Mouse (Mus musculus) ES-CJ7 (cell line): ENCODE measurements at regions not wholly inside any gene's neighbourhood (a gene's known extent, or its start where the extent isn't known, plus 50 kb on each side); places are given as distances from the start of the nearest gene placed in this dataset.

Source experiments
- DNase-seq: peaks from one replicate; pipeline ENCODE4 v3.0.0; 2011; ENCODE audit warnings: low read depth, low spot score

DNA sequence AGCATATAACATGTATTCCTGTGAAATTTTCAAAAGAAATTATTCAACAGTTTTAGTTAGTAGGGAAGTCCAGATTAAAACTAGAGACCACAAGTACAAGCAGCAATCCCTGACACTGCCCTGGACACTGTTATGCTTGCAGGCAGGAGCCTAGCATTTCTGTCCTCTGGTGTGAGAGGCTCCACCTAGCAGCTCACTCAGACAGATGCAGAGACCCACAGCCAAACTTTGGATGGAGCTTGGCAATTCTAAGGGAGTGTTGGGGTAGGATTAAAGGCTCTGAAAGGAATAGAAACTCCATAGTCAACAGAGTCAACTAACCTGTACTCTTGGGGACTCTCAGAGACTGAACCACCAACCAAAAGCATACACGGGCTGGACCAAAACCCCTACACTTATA is 509.8 kb downstream of the Flrt2 start:
- no peak for DNase-seq

DNA sequence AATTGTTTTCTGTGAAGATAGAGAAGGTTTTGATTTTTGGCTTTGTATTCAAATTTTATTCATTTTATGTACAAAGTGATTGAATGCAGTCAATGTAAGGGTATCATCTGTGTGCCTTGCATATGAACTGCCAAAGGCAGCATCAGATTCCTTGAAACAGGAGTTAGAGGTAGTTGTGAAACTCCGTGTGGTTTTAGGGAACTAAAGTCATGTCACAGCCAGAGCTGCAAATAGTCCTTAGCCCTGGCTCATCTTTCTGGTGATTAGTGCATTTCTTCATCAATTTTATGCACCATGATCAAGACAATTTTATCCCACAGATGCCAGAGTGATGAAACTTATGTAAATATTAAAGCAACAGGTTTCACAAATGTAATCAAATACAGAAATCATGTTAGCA is 534.4 kb downstream of the Flrt2 start:
- DNase-seq: no peak

DNA sequence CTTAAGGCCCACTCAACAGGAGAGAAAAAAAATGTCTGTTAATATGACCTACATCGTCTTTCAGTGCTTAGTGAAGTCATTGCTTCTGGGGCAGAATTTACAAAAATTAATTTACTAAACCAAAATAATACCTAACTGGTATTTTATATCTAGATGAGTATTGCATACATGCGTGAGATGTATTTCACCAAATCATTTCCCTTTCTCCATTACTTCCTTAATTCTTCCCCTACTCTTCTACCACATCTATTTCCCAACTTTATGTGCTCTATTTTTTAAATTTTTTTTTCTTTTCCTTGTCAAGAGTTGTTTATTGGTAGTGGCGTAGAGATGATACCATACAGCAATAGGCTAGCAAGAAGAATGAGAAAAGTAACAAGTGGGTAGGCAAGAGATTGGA is 536.7 kb downstream of the Flrt2 start:
- no peak for DNase-seq

DNA sequence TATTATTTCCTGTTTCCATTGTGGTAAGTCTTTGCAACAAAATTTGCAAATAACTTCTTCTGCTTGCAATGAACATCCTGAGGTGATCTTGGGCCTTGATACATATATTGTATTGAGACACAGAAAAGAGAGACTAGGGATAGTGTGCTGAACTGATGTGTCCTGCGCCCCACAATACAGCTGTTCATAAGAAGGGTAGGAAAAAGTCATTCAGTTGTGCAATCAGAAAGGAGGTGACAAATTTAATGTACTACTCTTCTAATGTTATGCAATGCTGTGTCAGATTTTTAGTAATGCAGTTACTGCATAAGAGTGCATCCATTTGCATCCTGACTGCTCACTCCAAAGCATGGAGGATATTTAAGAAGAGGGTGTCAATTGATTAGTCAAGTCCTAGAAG is 543.5 kb downstream of the Flrt2 start:
- DNase-seq: no peak

GRCm38 (mm10) chr12:96235996-96236525 is 544.0 kb downstream of the Flrt2 start:
- DNase-seq: no peak

DNA sequence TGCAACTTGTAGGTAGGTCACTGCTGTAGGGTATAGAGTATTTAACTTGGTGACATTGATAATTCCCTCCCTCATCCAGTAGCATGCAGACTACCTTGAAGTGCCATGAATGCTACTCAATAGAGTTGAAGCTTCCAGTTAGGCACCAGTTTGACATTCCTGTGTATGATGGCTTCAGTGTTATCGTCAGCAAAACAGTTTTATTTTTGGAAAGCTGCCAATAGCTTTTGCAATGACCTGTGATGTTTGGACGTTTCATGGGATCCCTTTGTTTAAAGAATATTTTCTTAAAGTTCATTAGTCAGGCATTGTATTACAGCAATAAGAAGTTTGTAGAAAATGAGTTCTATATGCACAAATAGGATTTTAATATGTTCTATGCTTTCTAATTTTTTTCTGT is 547.6 kb downstream of the Flrt2 start:
- DNase-seq: no peak

DNA sequence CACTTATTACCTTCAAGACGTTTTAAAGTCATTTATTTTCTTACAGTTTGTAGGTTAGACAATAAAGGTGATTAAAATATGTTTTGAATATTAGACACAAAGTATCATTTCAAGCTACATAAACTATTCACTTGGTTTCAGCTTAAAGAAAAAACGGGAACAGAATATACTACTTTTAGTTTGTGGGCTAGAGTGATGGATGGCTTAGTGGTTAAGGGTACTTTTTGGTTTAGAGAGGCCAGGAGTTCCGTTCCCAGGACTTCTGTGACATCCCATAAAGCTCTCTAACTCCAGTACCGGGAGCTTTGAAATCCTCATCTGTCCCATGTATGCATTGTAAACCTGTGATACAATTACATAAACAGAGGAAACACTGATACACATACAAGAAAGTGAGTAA is 570.0 kb downstream of the Flrt2 start:
- DNase-seq: no peak

GRCm38 (mm10) chr12:96275894-96276293 is 583.9 kb downstream of the Flrt2 start:
- DNase-seq: no peak

GRCm38 (mm10) chr12:96311137-96311536 is 619.1 kb downstream of the Flrt2 start:
- peak; percentile 14 for DNase-seq

DNA sequence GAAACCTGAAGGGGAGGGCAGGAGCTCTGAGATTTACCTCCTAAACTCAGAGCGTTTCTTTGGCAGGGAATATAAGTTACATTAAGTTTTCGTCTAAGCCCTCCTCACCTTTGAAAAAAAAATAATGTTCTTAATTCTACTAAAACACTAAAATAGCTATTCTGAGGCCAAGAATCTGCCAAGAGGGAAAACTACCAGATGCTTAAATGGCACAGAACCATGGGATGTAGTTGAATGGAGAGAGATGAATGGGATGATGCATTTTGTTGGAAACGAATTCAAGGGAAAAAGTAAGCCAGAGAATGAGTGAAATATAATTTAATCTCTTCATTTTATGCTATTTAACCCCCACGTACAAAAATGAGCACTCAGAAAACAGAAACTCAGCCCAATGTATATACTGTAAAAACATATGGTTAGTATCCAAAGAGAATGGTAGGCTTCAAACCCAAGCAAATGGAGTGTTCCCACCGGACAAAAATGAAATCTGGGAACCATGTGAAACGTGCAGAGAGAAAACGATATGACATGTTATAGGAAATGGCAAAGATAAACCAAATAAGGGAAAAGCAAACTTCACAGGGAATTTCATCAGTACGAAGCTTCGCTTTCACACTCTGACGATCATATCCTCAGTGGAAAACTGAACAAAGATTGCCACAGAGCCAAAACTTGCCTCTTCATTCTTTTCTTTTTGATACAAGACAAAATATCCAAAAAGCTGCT is 631.2 kb downstream of the Flrt2 start:
- no peak for DNase-seq

DNA sequence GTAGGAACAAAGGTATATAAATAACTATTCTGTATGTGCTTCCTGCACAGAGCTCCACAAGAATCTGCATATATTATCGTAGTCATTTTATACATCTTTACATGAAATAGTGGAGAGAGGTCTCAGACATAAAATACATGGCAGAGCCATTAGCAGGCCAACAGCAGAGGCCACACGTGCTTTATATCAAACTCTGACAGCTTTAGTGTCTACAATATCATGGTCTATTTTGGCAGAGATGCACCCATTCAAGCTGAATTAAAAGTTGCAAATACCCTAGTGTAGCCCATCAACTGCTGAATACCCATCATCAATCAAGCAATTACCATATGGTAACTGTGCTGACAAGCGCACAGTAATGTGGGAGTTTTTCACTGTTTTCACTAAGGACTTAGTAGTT is 659.1 kb downstream of the Flrt2 start:
- DNase-seq: no peak

DNA sequence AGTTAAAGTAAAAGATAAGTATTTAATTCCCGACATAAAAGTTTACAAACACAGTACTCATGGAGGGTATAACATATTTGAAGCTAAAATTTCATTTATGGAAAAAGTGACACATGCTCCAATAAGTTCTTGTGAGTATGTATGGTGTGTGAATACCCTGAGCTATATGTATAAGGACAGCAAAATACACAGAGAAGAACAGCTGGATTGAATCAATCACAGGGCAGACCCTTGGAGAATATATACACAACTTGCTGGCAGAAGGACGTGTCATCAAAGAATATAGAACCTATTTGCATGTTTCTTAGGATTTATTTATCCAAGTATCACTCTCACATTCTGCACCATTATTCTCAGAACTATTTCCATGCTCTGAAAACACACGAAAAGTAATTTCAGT is 686.9 kb downstream of the Flrt2 start:
- no peak for DNase-seq

- DNase-seq: no peak
Measured at GRCm38 (mm10) chr12:96419104-96419503, 727.1 kb downstream of the Flrt2 start.

DNA sequence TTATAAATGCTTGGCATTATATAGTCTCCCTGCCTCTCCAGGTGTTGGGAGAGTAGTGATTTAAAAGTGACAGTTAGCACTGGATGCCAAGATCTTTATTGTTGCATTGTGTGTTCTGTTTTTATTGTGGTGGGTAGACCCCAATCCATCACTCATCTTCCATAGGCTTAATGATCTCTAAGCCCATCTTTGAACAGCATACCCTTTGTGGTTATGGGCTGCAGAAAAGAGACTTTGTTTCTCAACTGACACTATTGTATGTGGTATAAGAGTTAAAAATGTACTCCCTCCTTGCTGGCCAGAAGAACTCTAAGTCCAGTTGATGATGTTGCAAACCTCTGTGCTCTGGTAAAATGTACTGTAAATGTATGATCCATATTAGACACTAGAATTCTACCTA is 727.5 kb downstream of the Flrt2 start:
- DNase-seq: no peak

DNA sequence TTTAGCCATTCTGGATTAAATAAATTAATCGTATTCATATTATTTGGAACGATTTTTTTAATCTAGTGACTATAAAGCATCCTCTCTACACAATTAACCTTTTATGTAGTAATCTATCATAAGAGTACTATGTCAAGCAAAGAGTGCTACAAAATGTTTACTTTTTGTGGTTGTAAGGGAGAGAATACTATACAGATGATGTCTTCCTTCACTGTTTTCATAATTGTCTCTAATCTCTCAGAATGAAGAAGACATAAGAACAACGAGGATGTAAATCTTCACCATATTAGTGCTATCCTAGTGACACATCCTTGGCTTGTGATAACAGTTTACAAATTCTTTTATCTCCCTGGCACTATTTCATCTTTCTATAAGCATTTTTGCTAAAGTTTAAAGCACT is 735.6 kb downstream of the Flrt2 start:
- no peak for DNase-seq

DNA sequence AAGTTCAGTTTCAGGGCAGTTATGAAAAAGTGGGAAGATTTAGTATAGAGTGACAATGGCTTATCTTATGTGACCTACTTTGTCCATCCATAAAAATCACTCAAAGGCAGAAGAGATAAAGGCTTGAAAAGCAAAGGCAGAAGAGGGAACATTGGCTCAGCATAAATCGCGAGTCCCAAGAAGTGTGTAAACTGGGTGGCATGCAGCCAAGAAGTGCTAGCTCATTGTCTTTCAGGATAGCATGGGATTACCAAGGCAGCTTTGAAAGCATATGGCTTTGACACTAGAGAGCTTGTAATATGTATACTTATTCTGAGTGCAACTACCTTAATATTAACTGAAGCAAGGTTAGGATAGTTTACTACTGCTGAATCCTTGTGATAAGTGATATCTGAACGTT is 750.5 kb downstream of the Flrt2 start:
- DNase-seq: no peak

DNA sequence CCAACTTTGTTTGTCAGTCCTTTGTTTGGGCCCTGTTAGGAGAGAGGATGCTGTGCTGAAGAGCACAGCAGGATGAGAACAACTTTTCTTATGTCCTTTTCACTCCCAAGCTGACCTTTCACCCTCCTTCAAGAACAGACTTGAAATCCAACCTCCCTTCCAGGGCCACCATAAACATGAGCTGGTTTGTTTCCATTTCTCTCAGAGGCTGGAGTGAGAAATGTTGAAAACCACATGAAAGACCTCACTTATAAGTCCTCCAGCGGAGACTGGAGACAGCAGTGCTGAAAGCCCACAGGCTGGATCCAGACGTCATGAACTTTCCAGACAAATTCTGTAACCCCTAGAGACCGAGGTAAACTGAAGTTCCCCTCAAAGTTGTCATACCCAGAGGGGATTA is 761.3 kb downstream of the Flrt2 start:
- no peak for DNase-seq

GRCm38 (mm10) chr12:96476344-96476743 is 784.3 kb downstream of the Flrt2 start:
- DNase-seq: no peak

DNA sequence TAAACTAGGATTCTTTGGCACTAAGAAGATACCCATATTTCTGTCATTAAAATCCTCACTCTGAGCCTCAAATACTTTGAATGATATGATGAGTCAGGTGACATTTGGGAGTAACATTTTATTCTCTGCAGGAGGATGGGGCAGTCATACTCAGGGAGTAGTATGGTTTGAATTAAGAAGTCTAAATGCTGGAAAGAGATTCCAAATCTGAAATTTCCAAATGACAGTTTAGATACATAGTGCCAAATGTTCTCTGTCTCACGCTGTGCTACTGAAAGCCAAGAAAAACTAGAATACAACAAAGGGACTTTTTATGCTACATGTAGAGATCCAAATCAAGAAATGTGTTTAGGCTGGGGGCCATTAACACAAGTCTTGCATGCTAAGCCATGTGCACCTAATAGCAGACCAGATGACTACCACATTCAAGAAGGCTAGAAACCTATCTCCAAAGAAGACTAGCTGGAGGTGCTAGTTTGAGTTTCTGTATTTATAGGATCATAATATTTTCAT is 796.5 kb downstream of the Flrt2 start:
- DNase-seq: no peak

DNA sequence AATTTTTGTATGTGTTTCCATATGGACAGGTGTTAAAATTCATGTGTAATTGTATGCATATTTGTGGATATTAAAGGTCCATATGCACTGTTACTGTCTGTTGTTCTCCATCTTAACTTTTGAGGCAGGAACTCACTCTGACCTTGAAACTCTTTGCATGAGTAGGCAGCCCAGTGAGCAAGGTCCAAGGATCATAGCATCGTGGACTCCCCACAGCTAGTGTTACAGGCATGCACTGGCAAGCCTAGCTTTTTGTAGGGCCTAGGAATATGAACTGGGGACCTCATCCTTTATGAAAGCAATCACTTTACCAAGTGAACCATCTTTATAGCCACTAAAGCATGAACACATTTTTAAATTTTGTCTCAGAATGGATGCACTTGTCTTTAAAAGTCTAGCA is 817.6 kb downstream of the Flrt2 start:
- no peak for DNase-seq

GRCm38 (mm10) chr12:96558824-96559223 is 866.8 kb downstream of the Flrt2 start:
- no peak for DNase-seq

GRCm38 (mm10) chr12:96594845-96595244 is 902.8 kb downstream of the Flrt2 start:
- DNase-seq: no peak

- DNase-seq: no peak
Measured at GRCm38 (mm10) chr12:96615134-96615533, 923.1 kb downstream of the Flrt2 start.

DNA sequence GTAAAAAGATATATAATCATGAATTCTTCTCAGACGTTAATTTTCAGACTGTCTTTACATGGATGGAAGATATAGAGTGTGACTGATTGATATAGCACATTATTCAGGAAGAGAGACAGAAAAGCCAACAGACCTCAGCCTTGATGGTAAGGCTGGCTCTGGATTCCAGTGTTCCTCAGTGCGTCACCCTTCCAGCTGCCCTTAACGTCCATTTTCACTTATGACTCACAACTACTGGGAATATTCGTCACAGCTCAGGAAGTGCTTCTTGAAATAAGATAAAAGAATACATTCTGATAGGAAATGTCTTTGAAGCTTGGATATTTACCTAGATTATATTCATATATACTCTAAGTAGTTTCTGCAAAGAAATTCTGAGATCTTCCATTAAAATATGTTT is 923.8 kb downstream of the Flrt2 start:
- DNase-seq: no peak
